Mouse (Mus musculus): ENCODE results near the gene 1700025G04Rik. TPM values are rescaled to one million over a fixed set of nuclear protein-coding genes. Genes with fewer than 3 reads are reported as not detected.

Gene 1700025G04Rik
- polyA plus RNA-seq, 1 experiment from 2014 or later = 14.1 TPM

GRCm38 (mm10) chr1:152080244-152080643 lies 9.7 kb downstream of the 1700025G04Rik start:
- ATAC-seq = no peak

GRCm38 (mm10) chr1:152077171-152077715 lies 12.7 kb downstream of the 1700025G04Rik start:
- Histone ChIP-seq H3K4me3 (ENCODE audit: low read depth, low read length) (no peak overlapping the region), H3K36me3 (ENCODE audit: insufficient read depth, low read length) (no peaks in the 10 kb centered on the region), H3K4me1 (ENCODE audit: insufficient read depth, low read depth, low read length) (peaks cover 2% of the 10 kb centered on the region; the same call in 1 of the 2 replicates), H3K9me3 (ENCODE audit: low read length) (no peaks in the 10 kb centered on the region), H3K9ac (replicated peaks; ENCODE audit: low read depth) (no peak overlapping the region), H3K27ac (ENCODE audit: low read length) (no peak overlapping the region), H3K4me2 (replicated peaks; ENCODE audit: low read depth, low read length) (no peak overlapping the region), H3K27me3 (replicated peaks; ENCODE audit: insufficient read depth, low read length) (no peaks in the 10 kb centered on the region)
- DNase-seq (ENCODE audit: low spot score) (no peak), ATAC-seq (no peak)
- no peak for TF ChIP-seq EP300 (IDR thresholded peaks at IDR 0.05)
- no peak for TF ChIP-seq CTCF (IDR thresholded peaks at IDR 0.05)
- WGBS = 81% methylated on average over 11 of the region's 11 CpGs

More at GRCm38 (mm10) chr1:152080244-152080643, 9.7 kb downstream of the 1700025G04Rik start:
- no peak overlapping the region for H3K9ac ChIP-seq (replicated peaks; ENCODE audit: low read depth)
- no peaks in the 10 kb centered on the region for H3K9me3 ChIP-seq (ENCODE audit: low read length)
- no peak overlapping the region for H3K4me2 ChIP-seq (replicated peaks; ENCODE audit: low read depth, low read length)
- WGBS = 69% methylated on average over 6 of the region's 6 CpGs
- H3K36me3 ChIP-seq (ENCODE audit: insufficient read depth, low read length) = no peaks in the 10 kb centered on the region
- no peak for DNase-seq (ENCODE audit: low spot score)
- H3K27me3 ChIP-seq (replicated peaks; ENCODE audit: insufficient read depth, low read length) = no peaks in the 10 kb centered on the region
- H3K27ac ChIP-seq (ENCODE audit: low read length) = no peak overlapping the region
- H3K4me3 ChIP-seq (ENCODE audit: low read depth, low read length) = no peak overlapping the region
- H3K4me1 ChIP-seq (ENCODE audit: insufficient read depth, low read depth, low read length) = peaks cover 7% of the 10 kb centered on the region; the same call in 1 of the 2 replicates
- TF ChIP-seq CTCF (IDR thresholded peaks at IDR 0.05) = no peak

- Histone ChIP-seq H3K4me2 (replicated peaks; ENCODE audit: low read depth, low read length) (no peak overlapping the region), H3K27me3 (replicated peaks; ENCODE audit: insufficient read depth, low read length) (no peaks in the 10 kb centered on the region), H3K9ac (replicated peaks; ENCODE audit: low read depth) (no peak overlapping the region), H3K27ac (ENCODE audit: low read length) (no peak overlapping the region), H3K9me3 (ENCODE audit: low read length) (no peaks in the 10 kb centered on the region), H3K36me3 (ENCODE audit: insufficient read depth, low read length) (no peaks in the 10 kb centered on the region), H3K4me1 (ENCODE audit: insufficient read depth, low read depth, low read length) (peaks cover 2% of the 10 kb centered on the region; the same call in 1 of the 2 replicates), H3K4me3 (ENCODE audit: low read depth, low read length) (no peak overlapping the region)
- WGBS = 43% methylated on average over 14 of the region's 14 CpGs
- DNase-seq (ENCODE audit: low spot score) = peak; percentile 68
- peak; percentile 61 for ATAC-seq
- no peak for TF ChIP-seq CTCF (IDR thresholded peaks at IDR 0.05)
- peak; percentile 56 for TF ChIP-seq EP300 (IDR thresholded peaks at IDR 0.05)
Observed at GRCm38 (mm10) chr1:152076222-152076845, 13.6 kb downstream of the 1700025G04Rik start.

- Histone ChIP-seq H3K27me3 (replicated peaks; ENCODE audit: insufficient read depth, low read length) (no peaks in the 10 kb centered on the region), H3K4me2 (replicated peaks; ENCODE audit: low read depth, low read length) (no peak overlapping the region), H3K9ac (replicated peaks; ENCODE audit: low read depth) (no peak overlapping the region), H3K36me3 (ENCODE audit: insufficient read depth, low read length) (no peaks in the 10 kb centered on the region), H3K4me3 (ENCODE audit: low read depth, low read length) (no peak overlapping the region), H3K27ac (ENCODE audit: low read length) (no peak overlapping the region), H3K9me3 (ENCODE audit: low read length) (no peaks in the 10 kb centered on the region), H3K4me1 (ENCODE audit: insufficient read depth, low read depth, low read length) (peaks cover 2% of the 10 kb centered on the region; the same call in 1 of the 2 replicates)
- no peak for TF ChIP-seq EP300 (IDR thresholded peaks at IDR 0.05)
- no peak for TF ChIP-seq CTCF (IDR thresholded peaks at IDR 0.05)
- 92% methylated on average over 6 of the region's 6 CpGs for WGBS
- DNase-seq (ENCODE audit: low spot score) = no peak
- ATAC-seq = no peak
Observed at GRCm38 (mm10) chr1:152075725-152076124, 14.2 kb downstream of the 1700025G04Rik start.

GRCm38 (mm10) chr1:152070441-152070840 lies 19.5 kb downstream of the 1700025G04Rik start:
- H3K27ac ChIP-seq (ENCODE audit: low read length) = no peak overlapping the region
- H3K9me3 ChIP-seq (ENCODE audit: low read length) = no peaks in the 10 kb centered on the region
- no peak overlapping the region for H3K4me2 ChIP-seq (replicated peaks; ENCODE audit: low read depth, low read length)
- no peak for DNase-seq (ENCODE audit: low spot score)
- no peak overlapping the region for H3K4me3 ChIP-seq (ENCODE audit: low read depth, low read length)
- no peaks in the 10 kb centered on the region; the same call in 1 of the 2 replicates for H3K4me1 ChIP-seq (ENCODE audit: insufficient read depth, low read depth, low read length)
- no peak for TF ChIP-seq CTCF (IDR thresholded peaks at IDR 0.05)
- TF ChIP-seq EP300 (IDR thresholded peaks at IDR 0.05) = no peak
- H3K9ac ChIP-seq (replicated peaks; ENCODE audit: low read depth) = no peak overlapping the region
- no peak for ATAC-seq
- WGBS = 76% methylated on average over 4 of the region's 4 CpGs
- no peaks in the 10 kb centered on the region for H3K27me3 ChIP-seq (replicated peaks; ENCODE audit: insufficient read depth, low read length)
- no peaks in the 10 kb centered on the region for H3K36me3 ChIP-seq (ENCODE audit: insufficient read depth, low read length)

GRCm38 (mm10) chr1:152069745-152070144 lies 20.2 kb downstream of the 1700025G04Rik start:
- TF ChIP-seq EP300 (IDR thresholded peaks at IDR 0.05) (no peak), CTCF (IDR thresholded peaks at IDR 0.05) (no peak)
- 84% methylated on average over 7 of the region's 7 CpGs for WGBS
- no peaks in the 10 kb centered on the region for H3K27me3 ChIP-seq (replicated peaks; ENCODE audit: insufficient read depth, low read length)

More at GRCm38 (mm10) chr1:152069745-152070144, 20.2 kb downstream of the 1700025G04Rik start:
- H3K9ac ChIP-seq (replicated peaks; ENCODE audit: low read depth) = no peak overlapping the region
- H3K9me3 ChIP-seq (ENCODE audit: low read length) = no peaks in the 10 kb centered on the region
- no peak overlapping the region for H3K4me3 ChIP-seq (ENCODE audit: low read depth, low read length)
- no peaks in the 10 kb centered on the region for H3K36me3 ChIP-seq (ENCODE audit: insufficient read depth, low read length)
- no peaks in the 10 kb centered on the region; the same call in 1 of the 2 replicates for H3K4me1 ChIP-seq (ENCODE audit: insufficient read depth, low read depth, low read length)
- no peak for DNase-seq (ENCODE audit: low spot score)
- no peak overlapping the region for H3K4me2 ChIP-seq (replicated peaks; ENCODE audit: low read depth, low read length)
- no peak for ATAC-seq
- H3K27ac ChIP-seq (ENCODE audit: low read length) = no peak overlapping the region

Measured in lung, postnatal 0 days (tissue).